Mouse (Mus musculus) heart, postnatal 0 days (tissue): ENCODE measurements around the gene Tet2. TPM values are rescaled to one million over a fixed set of nuclear protein-coding genes. Genes with fewer than 3 reads are reported as not detected.

Experiments
- ATAC-seq: fragments of 200-750 bp; cut with Nextera tagmentation; 2 replicates; pipeline ENCODE4 v1.8.0; 2017; ENCODE audit warnings: low read depth, moderate number of reproducible peaks, moderate library complexity; ENCODE audit not compliant: insufficient read depth
- DNase-seq: peaks from one replicate; pipeline ENCODE4 v3.0.0-alpha.2; 2016; ENCODE audit warnings: low spot score
- H3K27ac ChIP-seq: fragments of 300-500 bp; sonication (generic); 2 replicates; pipeline ENCODE4 v1.5.1; 2014; ENCODE audit warnings: low read depth, mild to moderate bottlenecking
- H3K27me3 ChIP-seq: fragments of 300-500 bp; sonication (generic); 2 replicates; pipeline ENCODE4 v1.6.1; 2014; ENCODE audit warnings: low read length, mixed read lengths; ENCODE audit not compliant: control insufficient read depth, insufficient read depth
- H3K36me3 ChIP-seq: fragments of 300-500 bp; sonication (generic); replicated peaks from 2 replicates; pipeline ENCODE4 v1.6.1; 2014; ENCODE audit warnings: low read length, mixed read lengths; ENCODE audit not compliant: control insufficient read depth, insufficient read depth
- H3K4me1 ChIP-seq: fragments of 300-500 bp; sonication (generic); 2 replicates; pipeline ENCODE4 v1.6.1; 2014; ENCODE audit warnings: antibody characterized with exemption; ENCODE audit not compliant: control insufficient read depth, insufficient read depth
- H3K4me2 ChIP-seq: fragments of 300-500 bp; sonication (generic); 2 replicates; pipeline ENCODE4 v1.6.1; 2014; ENCODE audit warnings: low read depth, mild to moderate bottlenecking, low read length, moderate library complexity
- H3K4me3 ChIP-seq: fragments of 300-500 bp; sonication (generic); 2 replicates; pipeline ENCODE4 v1.5.1; 2014; ENCODE audit warnings: low read depth, low read length
- H3K9ac ChIP-seq: fragments of 300-500 bp; sonication (generic); replicated peaks from 2 replicates; pipeline ENCODE4 v1.6.1; 2014; ENCODE audit warnings: low read depth, low read length, mixed read lengths
- H3K9me3 ChIP-seq: fragments of 300-500 bp; sonication (generic); replicated peaks from 2 replicates; pipeline ENCODE4 v1.6.1; 2016; ENCODE audit warnings: low read length; ENCODE audit not compliant: control insufficient read depth
- CTCF ChIP-seq: IDR thresholded peaks from 2 replicates; pipeline ENCODE4 v1.5.1; 2016; ENCODE audit warnings: antibody characterized with exemption, control low read depth, low read depth
- EP300 ChIP-seq: IDR thresholded peaks from 2 replicates; pipeline ENCODE4 v1.6.1; 2016; ENCODE audit warnings: antibody characterized with exemption, low read depth
- whole genome bisulfite sequencing: fragments of 180-500 bp; shearing (Covaris S2); extraction: QIAGEN DNeasy Blood & Tissue Kit; methylation state at CpG from one replicate; pipeline ENCODE4 v1.1.7; 2014; 5-methylcytosine and 5-hydroxymethylcytosine counted together
- polyA plus RNA-seq: library from polyadenylated mRNA; unstranded; fragments of >200 nt; fragmentation: Nextera tagmentation; extraction: Ambion mirVana; gene quantifications from 2 replicates; pipeline ENCODE4 v1.2.1, GENCODE M21; 2015
- total RNA-seq: library from RNA; depleted of rRNA; stranded (reverse); fragments of >200 nt; gene quantifications from 2 replicates; pipeline ENCODE4 v1.2.3, GENCODE M21; 2014; ENCODE audit warnings: low replicate concordance

Gene Tet2
- total and polyA plus RNA-seq, 2 experiments from 2014 or later, result 10.6 to 33.4 TPM

GRCm38 (mm10) chr3:133463233-133463632, 81.7 kb downstream of the Tet2 start:
- Histone ChIP-seq H3K36me3 (peaks cover 39% of the 10 kb centered on the region), H3K9ac (no peak overlapping the region), H3K27ac (no peak overlapping the region), H3K4me1 (no peaks in the 10 kb centered on the region), H3K27me3 (no peaks in the 10 kb centered on the region), H3K9me3 (no peaks in the 10 kb centered on the region), H3K4me3 (no peak overlapping the region), H3K4me2 (no peak overlapping the region)
- no peak for DNase-seq
- no peak for TF ChIP-seq EP300
- TF ChIP-seq CTCF, result no peak
- 97% methylated on average over 3 of the region's 3 CpGs for WGBS
- ATAC-seq, result no peak

GRCm38 (mm10) chr3:133462485-133462884, 82.5 kb downstream of the Tet2 start:
- H3K9ac ChIP-seq, result no peak overlapping the region
- no peak for ATAC-seq
- H3K36me3 ChIP-seq, result peaks cover 31% of the 10 kb centered on the region
- WGBS, result 94% methylated on average over 6 of the region's 6 CpGs
- no peak overlapping the region for H3K4me2 ChIP-seq
- H3K4me1 ChIP-seq, result no peaks in the 10 kb centered on the region
- no peak overlapping the region for H3K4me3 ChIP-seq
- no peaks in the 10 kb centered on the region for H3K9me3 ChIP-seq
- H3K27me3 ChIP-seq, result no peaks in the 10 kb centered on the region
- DNase-seq, result no peak
- no peak for TF ChIP-seq EP300
- TF ChIP-seq CTCF, result no peak
- no peak overlapping the region for H3K27ac ChIP-seq

GRCm38 (mm10) chr3:133462059-133462458, 82.9 kb downstream of the Tet2 start:
- 74% methylated on average over 3 of the region's 3 CpGs for WGBS
- no peak for ATAC-seq
- Histone ChIP-seq H3K4me1 (no peaks in the 10 kb centered on the region), H3K27ac (no peak overlapping the region), H3K9ac (no peak overlapping the region), H3K27me3 (no peaks in the 10 kb centered on the region), H3K36me3 (peaks cover 27% of the 10 kb centered on the region), H3K4me2 (no peak overlapping the region), H3K9me3 (no peaks in the 10 kb centered on the region), H3K4me3 (no peak overlapping the region)
- DNase-seq, result no peak
- TF ChIP-seq EP300 (no peak), CTCF (no peak)

- H3K9ac ChIP-seq, result no peak overlapping the region
- 76% methylated on average over 1 of the region's 1 CpGs for WGBS
- H3K27ac ChIP-seq, result no peak overlapping the region
- DNase-seq, result no peak
- no peak overlapping the region for H3K4me2 ChIP-seq
- no peak overlapping the region for H3K4me3 ChIP-seq
- H3K27me3 ChIP-seq, result no peaks in the 10 kb centered on the region
- H3K36me3 ChIP-seq, result 0 out of 2 replicates have a peak, but pooled peaks cover 8% of the 10 kb centered on the region
- H3K4me1 ChIP-seq, result no peaks in the 10 kb centered on the region
- ATAC-seq, result no peak
- TF ChIP-seq EP300 (no peak), CTCF (no peak)
- H3K9me3 ChIP-seq, result no peaks in the 10 kb centered on the region
These were observed 85.8 kb downstream of the Tet2 start for GRCm38 (mm10) chr3:133459174-133459573.

GRCm38 (mm10) chr3:133453896-133454295, 91.0 kb downstream of the Tet2 start:
- ATAC-seq (no peak), DNase-seq (no peak)
- WGBS, result 59% methylated on average over 8 of the region's 8 CpGs

GRCm38 (mm10) chr3:133436919-133437320, 108.0 kb downstream of the Tet2 start:
- no peak for ATAC-seq
- no peaks in the 10 kb centered on the region for H3K36me3 ChIP-seq
- no peak overlapping the region for H3K9ac ChIP-seq
- H3K27me3 ChIP-seq, result no peaks in the 10 kb centered on the region
- no peak overlapping the region for H3K27ac ChIP-seq
- H3K4me2 ChIP-seq, result no peak overlapping the region
- no peak for TF ChIP-seq CTCF
- TF ChIP-seq EP300, result no peak
- no peaks in the 10 kb centered on the region for H3K4me1 ChIP-seq
- H3K9me3 ChIP-seq, result no peaks in the 10 kb centered on the region
- no peak for DNase-seq
- 89% methylated on average over 6 of the region's 6 CpGs for WGBS
- no peak overlapping the region for H3K4me3 ChIP-seq

More at GRCm38 (mm10) chr3:133453896-133454295, 91.0 kb downstream of the Tet2 start:
- Histone ChIP-seq H3K4me2 (no peak overlapping the region), H3K4me1 (no peaks in the 10 kb centered on the region), H3K36me3 (no peaks in the 10 kb centered on the region), H3K4me3 (no peak overlapping the region), H3K27ac (no peak overlapping the region), H3K27me3 (no peaks in the 10 kb centered on the region), H3K9ac (no peak overlapping the region), H3K9me3 (no peaks in the 10 kb centered on the region)
- TF ChIP-seq EP300, result no peak
- no peak for TF ChIP-seq CTCF
